Mouse (Mus musculus) NIH3T3 (cell line): ENCODE results near the gene Cd68.
"Not testable (repeated sequence)": the region's sequence is repeated elsewhere in the genome, so short reads cannot be mapped to it uniquely, and the experiment has no call there.

Experiments used
- DNase-seq: peaks from one replicate; pipeline ENCODE4 v3.0.0-alpha.2; 2012; ENCODE audit warnings: low read depth

Gene Cd68

GRCm38 (mm10) chr11:69624339-69624738 lies 41.6 kb downstream of the Cd68 start:
- not testable (repeated sequence) for DNase-seq

- DNase-seq: no peak
Measured at GRCm38 (mm10) chr11:69623006-69623405, 42.9 kb downstream of the Cd68 start.

DNA sequence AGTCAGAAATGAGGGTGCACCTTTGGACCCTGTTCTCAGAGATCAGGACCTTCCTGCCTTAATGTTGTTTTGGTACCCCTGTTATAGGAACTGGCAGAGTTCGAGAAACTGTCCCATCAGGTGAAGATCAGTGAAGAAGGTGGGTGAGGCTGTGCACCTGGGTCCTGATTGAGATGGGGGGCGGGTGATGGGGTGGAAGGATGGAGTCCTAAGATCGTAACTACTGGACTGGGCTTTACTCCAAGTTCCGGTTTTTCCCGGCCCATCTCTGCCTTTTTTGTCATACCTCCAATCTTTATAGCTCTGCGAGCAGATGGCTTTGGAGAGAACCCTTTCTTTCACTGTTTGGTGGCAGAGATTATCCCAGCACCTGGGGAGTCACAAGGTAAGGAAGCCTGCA lies 43.5 kb downstream of the Cd68 start:
- peak; percentile 38 for DNase-seq

DNA sequence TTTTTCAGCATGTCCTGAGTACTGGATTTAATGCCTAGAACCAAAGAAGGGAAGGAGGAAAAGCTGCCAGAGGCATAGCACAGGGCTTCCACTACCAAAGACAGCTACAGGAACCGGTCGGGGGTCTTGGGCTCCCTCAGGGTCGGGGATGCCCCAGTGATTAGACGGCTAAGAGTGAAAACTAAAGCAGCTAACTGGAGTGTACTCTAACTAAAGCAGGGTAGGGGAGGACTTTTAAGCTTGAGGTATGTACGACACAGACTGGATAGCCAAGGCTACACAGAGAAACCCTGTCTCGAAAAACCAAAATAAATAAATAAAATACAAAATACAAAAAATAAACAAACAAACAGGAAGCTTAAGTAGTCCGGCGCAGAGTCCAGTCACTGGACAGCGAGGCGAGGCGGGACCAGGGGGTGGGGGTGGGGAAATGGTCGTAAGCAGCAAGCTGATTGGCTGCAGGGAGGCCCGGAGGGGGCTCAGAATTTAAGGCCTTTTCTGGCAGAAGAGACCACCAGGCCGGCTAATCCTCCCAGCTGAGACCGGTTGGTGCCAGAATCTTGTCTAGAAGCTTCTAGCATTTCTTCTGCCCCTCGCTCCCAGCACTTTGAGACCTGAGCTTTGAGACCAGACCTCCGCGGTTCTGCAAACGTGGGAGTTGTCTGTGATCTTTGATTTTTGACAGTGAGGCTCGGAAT lies 44.2 kb downstream of the Cd68 start, which contains the start of gene Sat2:
Gene Sat2 (plus strand): TSS at position 454 of the 698 bp plus-strand sequence.
- DNase-seq: peak; percentile 88

DNA sequence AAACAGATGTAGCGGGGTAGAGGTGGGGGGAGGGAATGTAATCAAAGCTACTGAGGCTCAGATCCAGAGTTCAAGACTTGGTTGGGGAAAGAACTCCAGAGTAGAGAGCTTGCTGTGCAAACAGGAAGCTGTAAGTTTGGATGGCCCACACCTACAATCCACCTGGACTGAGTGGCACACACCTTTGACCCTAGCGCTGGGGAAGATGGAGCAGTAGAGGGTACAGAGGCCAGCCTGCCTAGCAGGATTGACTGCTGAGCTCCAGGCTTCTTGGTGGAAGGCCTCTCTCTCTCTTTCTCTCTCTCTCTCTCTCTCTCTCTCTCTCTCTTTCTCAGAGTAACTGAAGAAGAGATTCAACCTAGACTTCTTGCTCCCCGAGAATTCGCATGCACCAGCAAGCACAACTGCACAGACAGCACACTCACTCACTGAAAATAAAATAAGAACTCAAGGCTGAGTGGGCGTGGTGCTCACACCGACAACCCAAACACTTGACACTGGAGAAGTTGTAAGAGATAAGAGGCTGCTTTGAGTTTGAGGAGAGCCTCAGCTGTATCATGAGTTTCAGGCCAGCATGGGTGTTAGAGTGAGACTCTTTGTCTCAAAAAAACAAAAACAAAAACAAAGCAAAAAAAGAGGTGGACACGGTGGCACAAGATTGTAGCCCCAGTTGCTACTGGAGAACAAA lies 45.4 kb downstream of the Cd68 start:
- no peak for DNase-seq

GRCm38 (mm10) chr11:69617805-69618204 lies 48.1 kb downstream of the Cd68 start, which contains the start of gene Shbg:
Gene Shbg (minus strand): TSS chr11:69617905.
- no peak for DNase-seq

- DNase-seq: no peak
Measured at GRCm38 (mm10) chr11:69616781-69617180, 49.2 kb downstream of the Cd68 start.

GRCm38 (mm10) chr11:69614257-69614588 lies 51.7 kb downstream of the Cd68 start:
- DNase-seq: not testable (repeated sequence)
